Mouse (Mus musculus): ENCODE results near the gene Ppargc1a.

GRCm38 (mm10) chr5:51471614-51472013 is 95.9 kb downstream of the Ppargc1a start:
- TF ChIP-seq EP300 (IDR thresholded peaks at IDR 0.05; ENCODE audit: low read length), result no peak
- no peak for TF ChIP-seq POLR2A (IDR thresholded peaks at IDR 0.05; ENCODE audit: low read depth, low read length)
- no peak for TF ChIP-seq SIN3A (IDR thresholded peaks at IDR 0.05; ENCODE audit: low read length)
- TF ChIP-seq CTCF (conservative IDR thresholded peaks at IDR 0.05 in 1 of 2, IDR thresholded peaks at IDR 0.05 in 1 of 2; ENCODE audit: low read depth in 2 of 2, low read length in 2 of 2), result no peak
- no peak for TF ChIP-seq ELF1 (IDR thresholded peaks at IDR 0.05; ENCODE audit: low read depth, low read length)

Data from CH12.LX (cell line).